In genomic region chr7:99553222-99553884, GRCm38 (mm10) we compare ENCODE assay signal across 10 mouse cellular contexts. TPM values are rescaled to one million over a fixed set of nuclear protein-coding genes. Genes with fewer than 3 reads are reported as not detected.
DNase-seq lines count a peak whose midpoint lies in the region; ATAC-seq and TF ChIP-seq lines count a peak whose summit lies in the region.
"Had no signal": no experiment of that assay in that cellular context is flagged by ENCODE, and none has a peak within 500 bp of the region (broad histone marks: within the 10 kb centered on the region; RNA-seq: fewer than 3 reads in every experiment).

No protein-coding gene starts in this region.

- intact Hi-C loops in heart, postnatal 36 days (cut with DNase I) = no loop called here
- intact Hi-C loops in left cerebral cortex, postnatal 36 days (cut with DNase I) = no loop called here

- no peaks in the 10 kb centered on the region for H3K36me3 ChIP-seq in heart, postnatal 0 days (replicated peaks; ENCODE audit: control insufficient read depth, insufficient read depth, low read length)
- H3K36me3 ChIP-seq in embryonic facial prominence, embryonic 11.5 days (replicated peaks; ENCODE audit: control insufficient read depth, insufficient read depth, low read depth, low read length) = no peaks in the 10 kb centered on the region
- no peaks in the 10 kb centered on the region for H3K36me3 ChIP-seq in kidney, postnatal 0 days (ENCODE audit: insufficient read depth, low read length)
- H3K36me3 ChIP-seq in midbrain, postnatal 0 days (ENCODE audit: insufficient read depth, low read length) = peaks cover 6% of the 10 kb centered on the region; the same call in 1 of the 2 replicates

- peaks cover 5% of the 10 kb centered on the region; the same call in 1 of the 2 replicates for H3K4me1 ChIP-seq in heart, postnatal 0 days (ENCODE audit: control insufficient read depth, insufficient read depth)
- no peaks in the 10 kb centered on the region; the same call in 1 of the 2 replicates for H3K4me1 ChIP-seq in embryonic facial prominence, embryonic 11.5 days (ENCODE audit: control insufficient read depth, insufficient read depth, low read length)
- peaks cover 17% of the 10 kb centered on the region for H3K4me1 ChIP-seq in kidney, postnatal 0 days (replicated peaks; ENCODE audit: insufficient read depth, low read length)
- H3K4me1 ChIP-seq in midbrain, postnatal 0 days (ENCODE audit: insufficient read depth, low read length) = no peaks in the 10 kb centered on the region

- 28% methylated on average over 9 of the region's 9 CpGs for WGBS in heart, postnatal 0 days
- 48% methylated on average over 9 of the region's 9 CpGs for WGBS in embryonic facial prominence, embryonic 11.5 days
- WGBS in kidney, postnatal 0 days = 38% methylated on average over 9 of the region's 9 CpGs
- WGBS in midbrain, postnatal 0 days = 48% methylated on average over 9 of the region's 9 CpGs

- ATAC-seq in heart, postnatal 0 days (ENCODE audit: insufficient read depth, low read depth) = peak; percentile 84
- ATAC-seq in embryonic facial prominence, embryonic 11.5 days (replicated peaks; ENCODE audit: insufficient number of reproducible peaks, low FRiP score, low TSS enrichment, low read depth) = no peak
- peak; percentile 64 for ATAC-seq in kidney, postnatal 0 days (replicated peaks; ENCODE audit: low FRiP score, low read depth)
- no peak for ATAC-seq in midbrain, postnatal 0 days (ENCODE audit: low FRiP score)

- peak overlapping the region; percentile 18 for H3K27ac ChIP-seq in heart, postnatal 0 days (ENCODE audit: low read depth)
- H3K27ac ChIP-seq in embryonic facial prominence, embryonic 11.5 days (replicated peaks; ENCODE audit: low read depth, low read length) = no peak overlapping the region
- peak overlapping the region; percentile 76 for H3K27ac ChIP-seq in kidney, postnatal 0 days
- no peak overlapping the region for H3K27ac ChIP-seq in midbrain, postnatal 0 days (ENCODE audit: low read depth, low read length)

- no peak for TF ChIP-seq CTCF in heart, postnatal 0 days (IDR thresholded peaks at IDR 0.05; ENCODE audit: low read depth)
- no peak for TF ChIP-seq CTCF in kidney, postnatal 0 days (IDR thresholded peaks at IDR 0.05; ENCODE audit: low read depth)
- TF ChIP-seq CTCF in midbrain, postnatal 0 days (IDR thresholded peaks at IDR 0.05) = no peak

- TF ChIP-seq EP300 in heart, postnatal 0 days (IDR thresholded peaks at IDR 0.05; ENCODE audit: low read depth) = no peak

- H3K4me2 ChIP-seq in heart, postnatal 0 days (ENCODE audit: low read depth, low read length) = no peak overlapping the region
- H3K4me2 ChIP-seq in embryonic facial prominence, embryonic 11.5 days (ENCODE audit: low read depth, low read length) = no peak overlapping the region
- H3K4me2 ChIP-seq in kidney, postnatal 0 days (ENCODE audit: low read length) = peak overlapping the region; percentile 17; the same call in 1 of the 2 replicates
- no peak overlapping the region for H3K4me2 ChIP-seq in midbrain, postnatal 0 days (ENCODE audit: low read depth, low read length, poor library complexity, severe bottlenecking)

- no peak overlapping the region for H3K9ac ChIP-seq in heart, postnatal 0 days (replicated peaks; ENCODE audit: low read depth, low read length)
- no peak overlapping the region for H3K9ac ChIP-seq in embryonic facial prominence, embryonic 11.5 days (replicated peaks; ENCODE audit: low read length)
- no peak overlapping the region for H3K9ac ChIP-seq in kidney, postnatal 0 days (ENCODE audit: low read depth, low read length)
- no peak overlapping the region for H3K9ac ChIP-seq in midbrain, postnatal 0 days (replicated peaks; ENCODE audit: low read length, poor library complexity, severe bottlenecking)

- H3K4me3 ChIP-seq in heart, postnatal 0 days (ENCODE audit: low read depth, low read length) = no peak overlapping the region
- H3K4me3 ChIP-seq in embryonic facial prominence, embryonic 11.5 days (ENCODE audit: low read depth, low read length) = no peak overlapping the region
- no peak overlapping the region for H3K4me3 ChIP-seq in kidney, postnatal 0 days (replicated peaks; ENCODE audit: low read depth, low read length)
- no peak overlapping the region for H3K4me3 ChIP-seq in midbrain, postnatal 0 days (ENCODE audit: low read depth, low read length)

- DNase-seq in heart, postnatal 0 days (ENCODE audit: low spot score) = peak; percentile 62
- no peak for DNase-seq in heart, postnatal 36 days
- DNase-seq in embryonic facial prominence, embryonic 11.5 days (ENCODE audit: low spot score) = peak; percentile 45
- peak; percentile 69 for DNase-seq in kidney, postnatal 0 days (ENCODE audit: low spot score)
- DNase-seq in mesoderm, embryonic 11.5 days (ENCODE audit: low read depth, low spot score) = peak; percentile 77
- no peak for DNase-seq in left cerebral cortex, postnatal 36 days (ENCODE audit: low spot score in 2 of 2)
- no peak for DNase-seq in midbrain, postnatal 0 days (ENCODE audit: low spot score)
- DNase-seq in layer of hippocampus, postnatal 36 days = no peak
- DNase-seq: adrenal gland, adult 8-10 months; cerebellum, postnatal 36 days had no signal

- H3K27me3 ChIP-seq in heart, postnatal 0 days (ENCODE audit: control insufficient read depth, insufficient read depth, low read length) = no peaks in the 10 kb centered on the region
- no peaks in the 10 kb centered on the region for H3K27me3 ChIP-seq in embryonic facial prominence, embryonic 11.5 days (ENCODE audit: control insufficient read depth, insufficient read depth, low read length)
- no peaks in the 10 kb centered on the region for H3K27me3 ChIP-seq in kidney, postnatal 0 days (ENCODE audit: insufficient read depth, low read length)
- no peaks in the 10 kb centered on the region for H3K27me3 ChIP-seq in midbrain, postnatal 0 days (ENCODE audit: insufficient read depth, low read length)

- no peaks in the 10 kb centered on the region for H3K9me3 ChIP-seq in heart, postnatal 0 days (replicated peaks; ENCODE audit: control insufficient read depth, low read length)
- no peaks in the 10 kb centered on the region for H3K9me3 ChIP-seq in embryonic facial prominence, embryonic 11.5 days (replicated peaks; ENCODE audit: control insufficient read depth, low read length)
- no peaks in the 10 kb centered on the region for H3K9me3 ChIP-seq in kidney, postnatal 0 days (replicated peaks; ENCODE audit: low read length)
- H3K9me3 ChIP-seq in midbrain, postnatal 0 days (ENCODE audit: low read length) = no peaks in the 10 kb centered on the region

RNA-seq across cellular contexts. Expression of gene Arrb1, which starts 18.1 kb away (rescaled TPM):
- total RNA-seq in heart, postnatal 0 days (2014; rRNA removed; ENCODE audit: low replicate concordance) = 23.8 and 36.8 TPM in 2 replicates
- polyA plus RNA-seq in heart, postnatal 0 days (2015; fragmentation: Nextera tagmentation; extraction: Ambion mirVana) = 3.3 and 3.5 TPM in 2 replicates
- 10 to 100 TPM; 22.3 to 25.3 TPM for total RNA-seq in heart, postnatal 36 days (2021)
- polyA plus RNA-seq in embryonic facial prominence, embryonic 11.5 days (2014; fragmentation: Nextera tagmentation; extraction: Ambion mirVana) = 2.7 and 3.0 TPM in 2 replicates
- 6.6 and 7.6 TPM in 2 replicates for polyA plus RNA-seq in kidney, postnatal 0 days (2015; fragmentation: Nextera tagmentation; extraction: Ambion mirVana)
- total RNA-seq in left cerebral cortex, postnatal 36 days (2021) = 100 to 1,000 TPM; 189 to 196 TPM
- total RNA-seq in midbrain, postnatal 0 days (2014; rRNA removed) = 118 and 163 TPM in 2 replicates
- polyA plus RNA-seq in midbrain, postnatal 0 days (2015; fragmentation: Nextera tagmentation; extraction: Ambion mirVana) = 14.2 and 15.0 TPM in 2 replicates
- total RNA-seq in layer of hippocampus, postnatal 36 days (2021) = 100 to 1,000 TPM; 131 to 145 TPM

Comparison
In these comparisons a context has a peak if more than half of its experiments do, and no peak if none do; other contexts are left out.
1. DNase-seq: peak in heart, postnatal 0 days (single experiment), embryonic facial prominence, embryonic 11.5 days (single experiment), kidney, postnatal 0 days (single experiment) and mesoderm, embryonic 11.5 days (single experiment); none in heart, postnatal 36 days (0 of 2), left cerebral cortex, postnatal 36 days (0 of 2), midbrain, postnatal 0 days (single experiment) and layer of hippocampus, postnatal 36 days (0 of 2).
2. ATAC-seq: peak in heart, postnatal 0 days (single experiment) and kidney, postnatal 0 days (single experiment); none in embryonic facial prominence, embryonic 11.5 days (single experiment) and midbrain, postnatal 0 days (single experiment).
3. H3K27ac ChIP-seq: peak in heart, postnatal 0 days (single experiment) and kidney, postnatal 0 days (single experiment); none in embryonic facial prominence, embryonic 11.5 days (single experiment) and midbrain, postnatal 0 days (single experiment).